Mouse (Mus musculus): ENCODE data around the gene Prss36. TPM values are rescaled to one million over a fixed set of nuclear protein-coding genes. Genes with fewer than 3 reads are reported as not detected.

Prss36 gene
- 10.4 and 12.0 TPM in 2 replicates for polyA plus RNA-seq (2016; fragmentation: Nextera tagmentation; extraction: Ambion mirVana)

GRCm38 (mm10) chr7:127946470-127947023, at the start of gene Prss36:
Gene Prss36, minus strand, starts transcription at chr7:127946725.
- Histone ChIP-seq H3K9me3 (replicated peaks) (no peaks in the 10 kb centered on the region), H3K27me3 (peaks cover 36% of the 10 kb centered on the region), H3K9ac (no peak within 1 kb of the TSS), H3K4me3 (no peak within 1 kb of the TSS), H3K36me3 (no peaks in the 10 kb centered on the region), H3K4me1 (no peaks in the 10 kb centered on the region), H3K4me2 (replicated peaks) (no peak within 1 kb of the TSS), H3K27ac (no peak within 1 kb of the TSS)
- ATAC-seq (ENCODE audit: low FRiP score) = no peak
- 79% methylated on average over 6 of the region's 6 CpGs for WGBS

GRCm38 (mm10) chr7:127993341-127993977, 46.9 kb upstream of the Prss36 start, which contains the start of gene Pycard:
Gene Pycard, minus strand, starts transcription at chr7:127993867.
- ATAC-seq (ENCODE audit: low FRiP score) = no peak
- Histone ChIP-seq H3K4me2 (replicated peaks) (peak within 1 kb of the TSS; percentile 34), H3K4me1 (0 out of 2 replicates have a peak, but pooled peaks cover 3% of the 10 kb centered on the region), H3K27me3 (no peaks in the 10 kb centered on the region), H3K9ac (no peak within 1 kb of the TSS), H3K9me3 (replicated peaks) (no peaks in the 10 kb centered on the region), H3K36me3 (peaks cover 20% of the 10 kb centered on the region; the same call in 1 of the 2 replicates), H3K27ac (no peak within 1 kb of the TSS), H3K4me3 (no peak within 1 kb of the TSS)
- 24% methylated on average over 18 of the region's 18 CpGs for WGBS

GRCm38 (mm10) chr7:127992488-127993340, 46.2 kb upstream of the Prss36 start:
- peak; percentile 55 for ATAC-seq (ENCODE audit: low FRiP score)
- Histone ChIP-seq H3K27me3 (no peaks in the 10 kb centered on the region), H3K36me3 (peaks cover 24% of the 10 kb centered on the region), H3K4me3 (no peak overlapping the region), H3K9ac (no peak overlapping the region), H3K4me1 (0 out of 2 replicates have a peak, but pooled peaks cover 3% of the 10 kb centered on the region), H3K9me3 (replicated peaks) (no peaks in the 10 kb centered on the region), H3K4me2 (replicated peaks) (peak overlapping the region; percentile 34), H3K27ac (no peak overlapping the region)
- WGBS = 44% methylated on average over 5 of the region's 5 CpGs

GRCm38 (mm10) chr7:127991643-127992487, 45.3 kb upstream of the Prss36 start:
- Histone ChIP-seq H3K9me3 (replicated peaks) (no peaks in the 10 kb centered on the region), H3K27me3 (no peaks in the 10 kb centered on the region), H3K27ac (0 out of 2 replicates have a peak overlapping the region, but pooled peaks have one; percentile 5), H3K4me3 (no peak overlapping the region), H3K4me1 (0 out of 2 replicates have a peak, but pooled peaks cover 3% of the 10 kb centered on the region), H3K4me2 (replicated peaks) (no peak overlapping the region), H3K9ac (no peak overlapping the region), H3K36me3 (peaks cover 32% of the 10 kb centered on the region)
- WGBS = 49% methylated on average over 6 of the region's 6 CpGs
- peak; percentile 63; the same call in 1 of the 2 replicates for ATAC-seq (ENCODE audit: low FRiP score)

GRCm38 (mm10) chr7:127988904-127989303, 42.4 kb upstream of the Prss36 start:
- H3K4me2 ChIP-seq (replicated peaks) = no peak overlapping the region
- no peaks in the 10 kb centered on the region for H3K27me3 ChIP-seq
- no peak for ATAC-seq (ENCODE audit: low FRiP score)
- 88% methylated on average over 1 of the region's 1 CpGs for WGBS
- no peaks in the 10 kb centered on the region for H3K9me3 ChIP-seq (replicated peaks)
- no peak overlapping the region for H3K27ac ChIP-seq
- H3K4me1 ChIP-seq = 0 out of 2 replicates have a peak, but pooled peaks cover 3% of the 10 kb centered on the region
- H3K9ac ChIP-seq = no peak overlapping the region
- H3K36me3 ChIP-seq = peaks cover 60% of the 10 kb centered on the region
- H3K4me3 ChIP-seq = no peak overlapping the region

- Histone ChIP-seq H3K4me1 (no peaks in the 10 kb centered on the region), H3K4me3 (no peak overlapping the region), H3K36me3 (peaks cover 95% of the 10 kb centered on the region), H3K27me3 (no peaks in the 10 kb centered on the region), H3K9ac (no peak overlapping the region), H3K4me2 (replicated peaks) (no peak overlapping the region), H3K9me3 (replicated peaks) (no peaks in the 10 kb centered on the region), H3K27ac (no peak overlapping the region)
- WGBS = 92% methylated on average over 3 of the region's 3 CpGs
- no peak for ATAC-seq (ENCODE audit: low FRiP score)
Observed at GRCm38 (mm10) chr7:127980606-127981005, 34.1 kb upstream of the Prss36 start.

- 100% methylated on average over 2 of the region's 2 CpGs for WGBS
- peaks cover 96% of the 10 kb centered on the region for H3K36me3 ChIP-seq
- no peaks in the 10 kb centered on the region for H3K4me1 ChIP-seq
- no peak overlapping the region for H3K9ac ChIP-seq
- H3K9me3 ChIP-seq (replicated peaks) = no peaks in the 10 kb centered on the region
- H3K4me3 ChIP-seq = no peak overlapping the region
- ATAC-seq (ENCODE audit: low FRiP score) = no peak
- no peak overlapping the region for H3K27ac ChIP-seq
- no peaks in the 10 kb centered on the region for H3K27me3 ChIP-seq
- H3K4me2 ChIP-seq (replicated peaks) = no peak overlapping the region
Observed at GRCm38 (mm10) chr7:127978856-127979255, 32.3 kb upstream of the Prss36 start.

- H3K4me1 ChIP-seq = peaks cover 9% of the 10 kb centered on the region
- no peak for ATAC-seq (ENCODE audit: low FRiP score)
- no peak overlapping the region for H3K9ac ChIP-seq
- H3K9me3 ChIP-seq (replicated peaks) = no peaks in the 10 kb centered on the region
- no peak overlapping the region for H3K4me2 ChIP-seq (replicated peaks)
- H3K27ac ChIP-seq = no peak overlapping the region
- 88% methylated on average over 2 of the region's 2 CpGs for WGBS
- H3K4me3 ChIP-seq = no peak overlapping the region
- H3K27me3 ChIP-seq = no peaks in the 10 kb centered on the region
- H3K36me3 ChIP-seq = peaks cover 92% of the 10 kb centered on the region
Observed at GRCm38 (mm10) chr7:127974413-127974930, 27.9 kb upstream of the Prss36 start.

- peak overlapping the region; percentile 98 for H3K27ac ChIP-seq
- H3K27me3 ChIP-seq = no peaks in the 10 kb centered on the region
- ATAC-seq (ENCODE audit: low FRiP score) = peak; percentile 49; the same call in 1 of the 2 replicates
- H3K4me2 ChIP-seq (replicated peaks) = peak overlapping the region; percentile 90
- H3K4me3 ChIP-seq = peak overlapping the region; percentile 95
- H3K9me3 ChIP-seq (replicated peaks) = no peaks in the 10 kb centered on the region
- WGBS = under 1% methylated on average over 42 of the region's 42 CpGs
- peaks cover 36% of the 10 kb centered on the region for H3K36me3 ChIP-seq
- peaks cover 20% of the 10 kb centered on the region for H3K4me1 ChIP-seq
- H3K9ac ChIP-seq = peak overlapping the region; percentile 99
Observed at GRCm38 (mm10) chr7:127967922-127968828, 21.6 kb upstream of the Prss36 start.

GRCm38 (mm10) chr7:127967004-127967921, 20.7 kb upstream of the Prss36 start, which contains the start of gene Fus:
Gene Fus, plus strand, starts transcription at chr7:127967457.
- under 1% methylated on average over 92 of the region's 92 CpGs for WGBS
- Histone ChIP-seq H3K9me3 (replicated peaks) (no peaks in the 10 kb centered on the region), H3K4me2 (replicated peaks) (peak within 1 kb of the TSS; percentile 90), H3K36me3 (peaks cover 27% of the 10 kb centered on the region), H3K27ac (peak within 1 kb of the TSS; percentile 98), H3K9ac (peak within 1 kb of the TSS; percentile 99), H3K4me3 (peak within 1 kb of the TSS; percentile 95), H3K27me3 (no peaks in the 10 kb centered on the region), H3K4me1 (peaks cover 20% of the 10 kb centered on the region)
- peak; percentile 95 for ATAC-seq (ENCODE audit: low FRiP score)

Data from hindbrain, embryonic 12.5 days (tissue).